8 mouse cellular contexts compared by ENCODE assay signal in the genomic region with DNA sequence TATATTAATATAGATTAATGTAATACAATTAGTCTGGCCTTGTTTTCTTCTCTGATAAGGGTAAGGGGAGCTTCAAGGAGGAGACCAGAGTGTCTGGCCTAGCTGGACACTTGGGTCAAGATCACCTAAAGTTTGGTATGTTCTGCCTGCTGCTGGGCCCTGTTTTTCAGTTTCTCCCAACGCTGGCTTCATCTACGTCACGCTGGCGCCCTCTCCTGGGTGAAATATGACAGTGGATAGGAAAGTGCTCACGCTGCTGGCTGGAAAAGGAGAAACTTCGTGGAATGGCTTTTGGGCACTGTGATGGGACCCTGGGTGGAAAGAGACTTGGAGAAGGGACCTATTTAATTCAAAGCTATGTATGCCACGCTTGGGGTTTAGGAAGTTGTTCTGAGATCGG. TPM values are rescaled to one million over a fixed set of nuclear protein-coding genes. Genes with fewer than 3 reads are reported as not detected.
DNase-seq lines count a peak whose midpoint lies in the region; ATAC-seq lines count a peak whose summit lies in the region.

No protein-coding gene starts in this region.

- H3K27me3 ChIP-seq in hindbrain, embryonic 14.5 days (ENCODE audit: control insufficient read depth, insufficient read depth, low read length) = no peaks in the 10 kb centered on the region

- H3K4me1 ChIP-seq in hindbrain, embryonic 14.5 days (replicated peaks; ENCODE audit: control insufficient read depth, insufficient read depth, low read length) = no peaks in the 10 kb centered on the region

- WGBS in hindbrain, embryonic 14.5 days = 4% methylated on average over 8 of the region's 8 CpGs

- H3K4me2 ChIP-seq in hindbrain, embryonic 14.5 days (replicated peaks) = no peak overlapping the region

- no peak overlapping the region for H3K4me3 ChIP-seq in hindbrain, embryonic 14.5 days (replicated peaks; ENCODE audit: low read length)

- ATAC-seq in hindbrain, embryonic 14.5 days (ENCODE audit: low FRiP score) = peak; percentile 59; the same call in 1 of the 2 replicates
- peak; percentile 91 for ATAC-seq in megakaryocyte, adult 5-6 weeks (ENCODE audit: poor library complexity, severe bottlenecking)

- peak; percentile 74 for DNase-seq in R1 (ENCODE audit: low read depth, low spot score)
- peak; percentile 75 to 82 for DNase-seq in cerebellum, adult 18-20 months
- peak; percentile 66 to 94 for DNase-seq in frontal cortex, adult 2 months (ENCODE audit: extremely low spot score in 1 of 2, low spot score in 1 of 2)
- DNase-seq in hindbrain, embryonic 14.5 days (ENCODE audit: low spot score) = peak; percentile 91
- DNase-seq in left cerebral cortex, adult 18-20 months (ENCODE audit: low spot score in 2 of 2) = peak; percentile 86 to 89
- peak; percentile 88 for DNase-seq in skeletal muscle tissue, adult 2 months (ENCODE audit: low read depth, low spot score)
- DNase-seq in yolk sac, embryonic 10.5 days (ENCODE audit: low spot score) = peak; percentile 61

- H3K9ac ChIP-seq in hindbrain, embryonic 14.5 days = no peak overlapping the region

- H3K9me3 ChIP-seq in hindbrain, embryonic 14.5 days (ENCODE audit: control insufficient read depth, low read length) = no peaks in the 10 kb centered on the region

- H3K27ac ChIP-seq in hindbrain, embryonic 14.5 days = no peak overlapping the region

- no peaks in the 10 kb centered on the region for H3K36me3 ChIP-seq in hindbrain, embryonic 14.5 days (replicated peaks; ENCODE audit: control insufficient read depth, insufficient read depth)

RNA-seq across cellular contexts. Expression of gene Plau, which starts 36.8 kb away (rescaled TPM):
- 1.9 and 2.3 TPM in 2 replicates for polyA plus RNA-seq in frontal cortex, adult 2 months (2012; rRNA removed)
- polyA plus RNA-seq in hindbrain, embryonic 14.5 days (2014; fragmentation: Nextera tagmentation; extraction: Ambion mirVana) = 0.27 and 0.34 TPM in 2 replicates
- total RNA-seq in left cerebral cortex, adult 18-20 months (2021) = 1 to 10 TPM; 7.7 to 8.2 TPM
- total RNA-seq in megakaryocyte, adult 5-6 weeks (2015) = 7.0 and 9.5 TPM in 2 replicates
- total RNA-seq in megakaryocyte, adult 5-6 weeks (2017) = 16.8 and 17.1 TPM in 2 replicates

RNA-seq across cellular contexts. Expression of gene Vcl, which starts 55.9 kb away (rescaled TPM):
- 24.8 and 25.3 TPM in 2 replicates for polyA plus RNA-seq in frontal cortex, adult 2 months (2012; rRNA removed)
- polyA plus RNA-seq in hindbrain, embryonic 14.5 days (2014; fragmentation: Nextera tagmentation; extraction: Ambion mirVana) = 19.3 and 19.7 TPM in 2 replicates
- 10 to 100 TPM; 21.7 to 26.0 TPM for total RNA-seq in left cerebral cortex, adult 18-20 months (2021)
- total RNA-seq in megakaryocyte, adult 5-6 weeks (2015) = 149 and 152 TPM in 2 replicates
- total RNA-seq in megakaryocyte, adult 5-6 weeks (2017) = 117 and 128 TPM in 2 replicates

Comparison
In these comparisons a context has a peak if more than half of its experiments do, and no peak if none do; other contexts are left out.
1. RNA of gene Vcl, which starts 55.9 kb away (total RNA-seq): 117 to 152 TPM in megakaryocyte, adult 5-6 weeks; 21.7 to 26.0 TPM in left cerebral cortex, adult 18-20 months; every median in the first group is over 4 times any median in the second.
2. Peak in every context shown above with its lines, with median percentiles within 50 percentile points of each other: DNase-seq.